Mouse (Mus musculus) heart, postnatal 36 days (tissue): ENCODE measurements at regions not wholly inside any gene's neighbourhood (a gene's known extent, or its start where the extent isn't known, plus 50 kb on each side); places are given as distances from the start of the nearest gene placed in this dataset.

ENCODE experiments used
- DNase-seq, 2 experiments: peaks; one replicate each; pipeline ENCODE4 v3.0.0; 2021 to 2022
- intact Hi-C: fragments of 180-260 bp; cut with DNase I; formaldehyde crosslinking; loops from one replicate; pipeline ENCODE4 v1.15.1; 2025

- DNase-seq, result no peak
- intact Hi-C loops, result no loop called here
These were observed 54.0 kb downstream of the Kcna5 start for GRCm38 (mm10) chr6:126481257-126481656.

- intact Hi-C loops, result no loop called here
- DNase-seq, result no peak
These were observed 57.7 kb downstream of the Kcna5 start for GRCm38 (mm10) chr6:126477506-126477905.

- DNase-seq, result no peak
- intact Hi-C loops, result no loop called here
These were observed 58.5 kb downstream of the Kcna5 start for GRCm38 (mm10) chr6:126476758-126477157.

GRCm38 (mm10) chr6:126475555-126475954 lies 59.7 kb downstream of the Kcna5 start:
- intact Hi-C loops, result no loop called here

GRCm38 (mm10) chr6:126453751-126454150 lies 81.5 kb downstream of the Kcna5 start:
- intact Hi-C loops, result no loop called here
- no peak for DNase-seq

More at GRCm38 (mm10) chr6:126475555-126475954, 59.7 kb downstream of the Kcna5 start:
- no peak for DNase-seq

- DNase-seq, result no peak
- intact Hi-C loops, result no loop called here
These were observed 89.7 kb downstream of the Kcna5 start for GRCm38 (mm10) chr6:126445519-126445918.

- no peak for DNase-seq
- intact Hi-C loops, result no loop called here
These were observed 95.0 kb downstream of the Kcna5 start for GRCm38 (mm10) chr6:126440254-126440653.

- no peak for DNase-seq
These were observed 97.1 kb downstream of the Kcna5 start for GRCm38 (mm10) chr6:126437976-126438736.

GRCm38 (mm10) chr6:126427208-126427607 lies 108.0 kb downstream of the Kcna5 start:
- intact Hi-C loops, result no loop called here
- no peak for DNase-seq

More at GRCm38 (mm10) chr6:126437976-126438736, 97.1 kb downstream of the Kcna5 start:
- intact Hi-C loops, result no loop called here

- intact Hi-C loops, result loop anchor here (1.0 to 10.0 kb wide), 6 partner anchors 15 to 781 kb away; partner anchors contain the start of gene Ntf3
- DNase-seq, result peak; percentile 33 to 55
These were observed 129.5 kb downstream of the Kcna5 start for GRCm38 (mm10) chr6:126405736-126406135.

GRCm38 (mm10) chr6:126404331-126405070 lies 130.7 kb downstream of the Kcna5 start:
- intact Hi-C loops, result loop anchor here (5.0 to 10.0 kb wide), 4 partner anchors 237 to 780 kb away; partner anchors contain the start of gene Ntf3
- peak in 1 of 2 experiments; percentile 8 for DNase-seq

- no peak for DNase-seq
- intact Hi-C loops, result no loop called here
These were observed 135.6 kb downstream of the Kcna5 start for GRCm38 (mm10) chr6:126399595-126399994.

- DNase-seq, result no peak
- intact Hi-C loops, result no loop called here
These were observed 136.6 kb downstream of the Kcna5 start for GRCm38 (mm10) chr6:126398641-126399040.

- intact Hi-C loops, result no loop called here
- no peak for DNase-seq
These were observed 140.2 kb downstream of the Kcna5 start for GRCm38 (mm10) chr6:126395015-126395414.

GRCm38 (mm10) chr6:126394111-126394809 lies 141.0 kb downstream of the Kcna5 start:
- no peak for DNase-seq
- intact Hi-C loops, result no loop called here

- DNase-seq, result no peak
- intact Hi-C loops, result no loop called here
These were observed 150.8 kb downstream of the Kcna5 start for GRCm38 (mm10) chr6:126384210-126385012.

- intact Hi-C loops, result loop anchor here (10.0 kb wide), 2 partner anchors 512 to 752 kb away; no protein-coding TSS in a partner anchor
- DNase-seq, result no peak
These were observed 158.0 kb downstream of the Kcna5 start for GRCm38 (mm10) chr6:126377216-126377615.

GRCm38 (mm10) chr6:126374970-126375620 lies 160.1 kb downstream of the Kcna5 start:
- intact Hi-C loops, result loop anchor here (5.0 to 10.0 kb wide), 3 partner anchors 223 to 750 kb away; no protein-coding TSS in a partner anchor
- DNase-seq, result no peak

- DNase-seq, result peak; percentile 18 to 29
These were observed 163.2 kb downstream of the Kcna5 start for GRCm38 (mm10) chr6:126371971-126372370.

More at GRCm38 (mm10) chr6:126371971-126372370, 163.2 kb downstream of the Kcna5 start:
- intact Hi-C loops, result loop anchor here (5.0 to 10.0 kb wide), 3 partner anchors 220 to 747 kb away; no protein-coding TSS in a partner anchor
